Mouse (Mus musculus) CD4-positive, CD25-positive, alpha-beta regulatory T cell, adult 2 months (primary cell): ENCODE measurements around the gene Qars.

Experiments
- DNase-seq: peaks from one replicate; pipeline ENCODE4 v3.0.0-alpha.2; 2012; ENCODE audit warnings: low read depth, low spot score

Gene Qars

GRCm38 (mm10) chr9:108486973-108487530, 20.5 kb upstream of the Qars start:
- no peak for DNase-seq

- no peak for DNase-seq
Measured at GRCm38 (mm10) chr9:108488403-108488802, 19.1 kb upstream of the Qars start.

GRCm38 (mm10) chr9:108489215-108489614, 18.3 kb upstream of the Qars start:
- DNase-seq: no peak

DNA sequence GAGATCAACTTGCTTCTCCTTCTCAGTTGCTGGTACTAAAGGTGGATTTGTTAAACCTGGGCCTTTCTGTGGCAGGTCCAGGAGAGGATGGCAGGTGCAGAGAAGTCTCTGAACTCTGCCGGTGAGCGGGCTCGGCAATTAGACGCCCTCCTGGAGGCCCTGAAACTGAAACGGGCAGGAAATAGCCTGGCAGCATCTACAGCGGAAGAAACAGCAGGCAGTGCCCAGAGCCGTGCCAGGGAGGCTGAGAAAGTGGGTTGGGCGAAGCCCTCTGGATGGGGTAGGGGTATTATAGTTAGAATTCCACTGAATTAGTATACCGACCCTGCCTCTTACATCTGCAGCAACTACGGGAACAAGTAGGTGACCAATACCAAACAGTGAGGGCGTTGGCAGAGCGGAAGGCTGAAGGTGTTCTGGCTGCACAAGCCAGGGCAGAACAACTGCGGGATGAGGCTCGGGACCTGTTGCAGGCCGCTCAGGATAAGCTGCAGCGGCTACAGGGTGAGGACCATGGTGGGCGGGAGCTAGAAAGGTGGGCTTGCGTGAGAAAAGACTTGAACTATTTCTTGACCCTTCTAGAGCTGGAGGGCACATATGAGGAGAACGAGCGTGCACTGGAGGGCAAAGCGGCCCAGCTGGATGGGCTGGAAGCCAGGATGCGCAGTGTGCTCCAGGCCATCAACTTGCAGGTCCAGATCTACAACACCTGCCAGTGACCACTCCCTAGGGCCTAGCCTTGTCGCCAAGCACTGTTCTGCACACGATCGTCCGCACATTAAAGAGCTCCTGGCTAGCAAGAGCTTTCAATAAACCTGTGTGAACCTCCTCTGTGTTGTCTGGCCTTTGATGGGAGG, 17.6 kb upstream of the Qars start:
- DNase-seq: peak; percentile 41

GRCm38 (mm10) chr9:108490559-108491285, 16.8 kb upstream of the Qars start, which contains the start of gene Usp19:
Gene Usp19, plus strand, starts transcription at chr9:108490602.
- DNase-seq: peak; percentile 98

GRCm38 (mm10) chr9:108491286-108491580, 16.3 kb upstream of the Qars start:
- no peak for DNase-seq

DNA sequence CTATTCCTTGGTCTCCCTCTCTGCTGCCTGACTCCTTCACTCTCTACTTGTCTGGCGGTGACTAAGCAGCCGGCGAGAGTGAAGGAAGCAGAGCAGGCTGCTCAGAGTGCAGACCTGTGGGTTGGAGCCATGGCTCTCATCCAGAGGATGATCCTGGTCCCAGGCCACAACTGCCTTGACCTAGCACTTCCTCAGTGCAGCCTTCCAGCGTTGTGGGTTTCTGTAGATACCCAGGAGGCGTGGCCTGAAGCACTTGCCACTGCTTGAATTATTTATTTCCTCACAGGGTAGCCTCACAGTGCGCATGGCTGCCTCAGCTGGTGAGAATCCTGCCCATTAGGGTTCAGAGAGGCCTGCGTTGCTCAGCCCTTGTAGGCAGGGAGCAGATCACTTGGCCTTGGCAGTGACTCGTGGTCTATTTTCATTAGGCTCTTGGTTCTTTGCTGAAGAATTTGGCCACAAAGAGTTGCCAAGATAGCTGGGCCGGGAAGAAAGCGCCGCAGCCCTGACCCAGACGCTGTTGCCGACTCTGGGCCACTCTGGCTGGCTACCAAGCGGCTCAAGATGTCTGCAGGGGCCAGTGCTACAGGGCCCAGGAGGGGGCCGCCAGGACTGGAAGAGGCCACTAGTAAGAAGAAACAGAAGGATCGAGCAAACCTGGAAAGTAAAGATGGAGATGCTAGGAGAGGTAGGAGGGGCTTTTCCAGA, 15.3 kb upstream of the Qars start:
- peak; percentile 21 for DNase-seq

DNA sequence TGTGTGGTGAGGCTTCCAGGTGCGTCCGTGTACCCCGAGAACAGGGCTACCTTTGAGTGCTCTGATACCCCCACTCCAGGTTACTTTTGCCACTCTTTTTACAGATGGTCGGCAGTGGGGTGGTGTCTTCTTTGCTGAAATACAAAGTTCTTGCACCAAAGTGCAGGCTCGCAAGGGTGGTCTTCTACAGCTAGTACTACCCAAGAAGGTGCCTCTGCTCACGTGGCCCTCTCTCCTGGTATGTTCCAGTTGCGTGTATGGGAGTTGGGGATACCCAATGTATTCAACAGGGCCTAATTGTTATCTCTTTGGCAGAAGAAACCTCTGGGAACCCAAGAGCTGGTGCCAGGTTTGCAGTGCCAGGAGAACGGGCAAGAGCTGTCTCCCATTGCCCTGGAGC, 14.3 kb upstream of the Qars start:
- no peak for DNase-seq

DNA sequence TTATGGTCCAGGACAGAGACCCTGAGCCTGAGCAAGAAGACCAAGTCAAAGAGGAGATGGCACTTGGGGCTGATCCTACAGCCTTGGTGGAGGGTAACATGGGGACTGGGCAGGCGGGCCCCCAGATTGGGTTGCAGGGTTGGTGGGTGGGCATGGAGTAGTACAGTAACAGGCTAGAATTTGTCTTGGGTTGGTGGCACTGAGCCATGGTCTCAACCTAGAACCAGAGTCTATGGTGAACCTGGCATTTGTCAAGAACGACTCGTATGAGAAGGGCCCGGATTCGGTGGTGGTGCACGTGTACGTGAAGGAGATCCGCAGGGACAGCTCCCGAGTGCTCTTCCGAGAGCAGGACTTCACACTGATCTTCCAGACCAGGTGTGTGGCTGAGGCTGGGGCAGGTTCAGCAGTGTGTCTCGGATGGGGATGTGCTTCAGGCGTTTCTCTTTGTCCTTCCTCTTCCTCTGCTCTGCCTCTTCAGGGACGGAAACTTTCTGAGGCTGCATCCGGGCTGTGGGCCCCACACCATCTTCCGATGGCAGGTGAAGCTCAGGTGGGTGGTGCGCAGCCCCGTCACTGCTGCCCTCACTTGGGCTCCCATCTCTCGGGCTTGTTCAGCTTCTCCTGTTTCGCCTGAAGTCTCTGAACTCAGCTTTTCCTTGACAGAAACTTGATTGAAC, 13.2 kb upstream of the Qars start:
- DNase-seq: no peak

GRCm38 (mm10) chr9:108494905-108495304, 12.6 kb upstream of the Qars start:
- no peak for DNase-seq

GRCm38 (mm10) chr9:108499231-108499630, 8.3 kb upstream of the Qars start:
- DNase-seq: no peak

GRCm38 (mm10) chr9:108499943-108500342, 7.6 kb upstream of the Qars start:
- DNase-seq: no peak

DNA sequence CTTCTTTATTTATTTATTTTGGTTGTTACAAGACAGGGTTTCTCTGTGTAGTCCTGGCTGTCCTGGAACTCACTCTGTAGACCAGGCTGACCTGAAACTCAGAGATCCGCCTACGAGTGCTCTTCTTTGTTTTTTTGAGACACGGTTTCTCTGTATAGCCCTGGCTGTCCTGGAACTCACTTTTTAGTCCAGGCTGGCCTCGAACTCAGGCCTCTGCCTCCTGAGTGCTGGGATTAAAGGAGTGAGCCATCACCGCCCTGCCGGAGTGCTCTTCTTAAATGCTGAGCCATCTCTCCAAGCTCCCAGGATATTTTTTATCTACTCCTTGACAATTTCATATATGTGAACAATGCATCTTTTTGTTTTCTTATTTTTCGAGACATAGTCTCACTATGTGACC, 605 bp upstream of the Qars start:
- no peak for DNase-seq

- no peak for DNase-seq
Measured at GRCm38 (mm10) chr9:108508776-108509175, 1.3 kb downstream of the Qars start.

GRCm38 (mm10) chr9:108516380-108517251, 9.1 kb downstream of the Qars start, which contains the start of gene Qrich1:
Gene Qrich1, plus strand, starts transcription at chr9:108516806.
- DNase-seq: peak; percentile 98

GRCm38 (mm10) chr9:108517253-108517930, 9.9 kb downstream of the Qars start:
- DNase-seq: peak; percentile 88

- DNase-seq: peak; percentile 82
Measured at GRCm38 (mm10) chr9:108517931-108518332, 10.4 kb downstream of the Qars start.

DNA sequence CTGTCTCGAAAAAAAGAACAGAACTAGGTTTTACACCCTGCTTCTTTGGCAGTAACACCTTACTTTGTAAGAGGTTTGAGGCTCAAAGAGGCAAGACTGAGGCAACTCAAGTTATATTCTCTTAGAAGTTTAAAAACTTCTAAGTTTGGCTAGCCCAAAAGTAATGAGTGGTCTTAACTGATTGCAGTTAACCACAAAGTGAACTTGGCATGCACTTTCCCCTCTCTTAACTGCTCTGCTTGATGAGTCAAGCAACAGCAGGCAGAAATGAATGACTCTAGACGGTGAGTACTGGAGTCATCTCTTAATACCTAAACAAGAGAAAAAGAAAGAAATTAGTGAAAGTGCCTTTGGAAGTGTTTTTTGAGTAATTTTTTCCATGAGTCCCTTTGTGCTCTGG, 14.1 kb downstream of the Qars start:
- DNase-seq: no peak

DNA sequence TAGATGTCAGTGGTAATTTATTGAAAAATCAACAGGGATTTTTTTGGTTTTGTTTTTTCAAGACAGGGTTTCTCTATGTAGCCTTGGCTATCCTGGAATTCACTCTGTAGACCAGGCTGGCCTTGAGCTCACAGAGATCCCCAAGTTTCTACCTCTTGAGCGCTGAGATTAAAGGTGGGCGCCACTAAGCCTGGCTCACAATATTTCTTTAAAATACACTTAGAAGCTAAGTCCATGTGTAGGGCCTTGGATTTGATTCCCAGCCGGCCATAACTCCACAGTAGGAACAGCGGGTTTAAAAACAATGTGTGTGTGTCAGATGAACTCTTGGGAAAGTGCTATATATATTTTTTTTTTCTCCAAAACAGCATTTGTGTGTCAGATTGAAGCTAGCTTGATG, 15.8 kb downstream of the Qars start:
- DNase-seq: no peak

- DNase-seq: no peak
Measured at GRCm38 (mm10) chr9:108525400-108525799, 17.9 kb downstream of the Qars start.
